Mouse (Mus musculus): ENCODE measurements around the gene Pds5b. TPM values are rescaled to one million over a fixed set of nuclear protein-coding genes. Genes with fewer than 3 reads are reported as not detected.

Gene Pds5b
- total and polyA plus RNA-seq, 3 experiments = 21.9 to 52.7 (median 46.2) TPM

GRCm38 (mm10) chr5:150711503-150711902, 38.0 kb downstream of the Pds5b start:
- H3K9ac ChIP-seq (ENCODE audit: control insufficient read depth, low read depth, low read length, poor library complexity, severe bottlenecking) = no peak overlapping the region
- H3K4me3 ChIP-seq (ENCODE audit: control insufficient read depth in 1 of 2, insufficient read depth in 1 of 2, low read depth in 2 of 2, low read length in 2 of 2) = no peak overlapping the region
- H3K4me1 ChIP-seq (ENCODE audit: control insufficient read depth in 1 of 2, insufficient read depth in 2 of 2, low read length in 2 of 2) = peaks cover 2 to 5% of the 10 kb centered on the region in 2 experiments; a peak in 2 of 4 replicates
- peaks cover 33% of the 10 kb centered on the region for H3K79me2 ChIP-seq (ENCODE audit: control insufficient read depth, insufficient read depth, low read length, poor library complexity)
- no peak for DNase-seq (ENCODE audit: low read depth, low spot score)
- no peak overlapping the region for H3K27ac ChIP-seq (ENCODE audit: control insufficient read depth, low read depth, low read length)
- H3K9me3 ChIP-seq (replicated peaks; ENCODE audit: insufficient read depth, low read length) = no peaks in the 10 kb centered on the region
- no peak for TF ChIP-seq BHLHE40 (IDR thresholded peaks at IDR 0.05; ENCODE audit: borderline replicate concordance, low read depth, low read length)
- no peak for TF ChIP-seq TCF12 (IDR thresholded peaks at IDR 0.05; ENCODE audit: low read depth, low read length)
- no peak for TF ChIP-seq ZMIZ1 (IDR thresholded peaks at IDR 0.05; ENCODE audit: low read depth, low read length)
- TF ChIP-seq USF1 (IDR thresholded peaks at IDR 0.05; ENCODE audit: low read depth, low read length) = no peak
- TF ChIP-seq MEF2A (IDR thresholded peaks at IDR 0.05; ENCODE audit: extremely low read depth, insufficient replicate concordance, low read depth, low read length, poor library complexity, severe bottlenecking) = no peak
- no peak for TF ChIP-seq CHD1 (IDR thresholded peaks at IDR 0.05; ENCODE audit: low read depth, low read length)
- TF ChIP-seq HCFC1 (IDR thresholded peaks at IDR 0.05; ENCODE audit: low read depth, low read length) = no peak
- TF ChIP-seq KAT2A (conservative IDR thresholded peaks at IDR 0.05; ENCODE audit: low read depth, low read length) = no peak
- no peak for TF ChIP-seq CHD2 (IDR thresholded peaks at IDR 0.05; ENCODE audit: low read length)
- TF ChIP-seq TAL1 (IDR thresholded peaks at IDR 0.05; ENCODE audit: low read length) = no peak
- no peak for TF ChIP-seq EP300 (IDR thresholded peaks at IDR 0.05; ENCODE audit: low read depth in 1 of 2, low read length in 2 of 2)
- TF ChIP-seq RCOR1 (IDR thresholded peaks at IDR 0.05; ENCODE audit: low read depth, low read length) = no peak
- TF ChIP-seq TBP (IDR thresholded peaks at IDR 0.05; ENCODE audit: low read depth, low read length) = no peak
- no peak for TF ChIP-seq MYB (IDR thresholded peaks at IDR 0.05; ENCODE audit: low read depth, low read length)
- H3K36me3 ChIP-seq (ENCODE audit: control insufficient read depth in 1 of 2, insufficient read depth in 2 of 2, low read length in 2 of 2) = peaks cover 0 to 8% of the 10 kb centered on the region in 2 experiments; a peak in 2 of 4 replicates
- H3K27me3 ChIP-seq (ENCODE audit: control insufficient read depth in 1 of 2, insufficient read depth in 2 of 2, low read length in 2 of 2) = no peaks in the 10 kb centered on the region

GRCm38 (mm10) chr5:150713431-150713830, 39.9 kb downstream of the Pds5b start:
- no peak overlapping the region for H3K27ac ChIP-seq (ENCODE audit: control insufficient read depth, low read depth, low read length)
- no peaks in the 10 kb centered on the region for H3K9me3 ChIP-seq (replicated peaks; ENCODE audit: insufficient read depth, low read length)
- H3K27me3 ChIP-seq (ENCODE audit: control insufficient read depth in 1 of 2, insufficient read depth in 2 of 2, low read length in 2 of 2) = no peaks in the 10 kb centered on the region
- DNase-seq (ENCODE audit: low read depth, low spot score) = no peak
- H3K36me3 ChIP-seq (ENCODE audit: control insufficient read depth in 1 of 2, insufficient read depth in 2 of 2, low read length in 2 of 2) = peaks cover 0 to 8% of the 10 kb centered on the region in 2 experiments; a peak in 2 of 4 replicates
- peaks cover 2 to 5% of the 10 kb centered on the region in 2 experiments; a peak in 2 of 4 replicates for H3K4me1 ChIP-seq (ENCODE audit: control insufficient read depth in 1 of 2, insufficient read depth in 2 of 2, low read length in 2 of 2)
- no peak overlapping the region for H3K9ac ChIP-seq (ENCODE audit: control insufficient read depth, low read depth, low read length, poor library complexity, severe bottlenecking)
- TF ChIP-seq ZC3H11A (IDR thresholded peaks at IDR 0.05; ENCODE audit: low read depth, low read length) (no peak), MAFK (IDR thresholded peaks at IDR 0.05; ENCODE audit: borderline replicate concordance, low read depth, low read length) (no peak), MAX (IDR thresholded peaks at IDR 0.05; ENCODE audit: low read length) (no peak), EP300 (IDR thresholded peaks at IDR 0.05; ENCODE audit: low read depth in 1 of 2, low read length in 2 of 2) (no peak), TAL1 (IDR thresholded peaks at IDR 0.05; ENCODE audit: low read length) (no peak), NELFE (IDR thresholded peaks at IDR 0.05; ENCODE audit: low read depth, low read length) (no peak), MEF2A (IDR thresholded peaks at IDR 0.05; ENCODE audit: extremely low read depth, insufficient replicate concordance, low read depth, low read length, poor library complexity, severe bottlenecking) (no peak), ZMIZ1 (IDR thresholded peaks at IDR 0.05; ENCODE audit: low read depth, low read length) (no peak), BHLHE40 (IDR thresholded peaks at IDR 0.05; ENCODE audit: borderline replicate concordance, low read depth, low read length) (no peak), POLR2AphosphoS5 (IDR thresholded peaks at IDR 0.05; ENCODE audit: borderline replicate concordance, low read depth, low read length) (no peak), ZKSCAN1 (IDR thresholded peaks at IDR 0.05; ENCODE audit: low read depth, low read length) (no peak), CTCF (IDR thresholded peaks at IDR 0.05 in 2 of 3, conservative IDR thresholded peaks at IDR 0.05 in 1 of 3; ENCODE audit: control insufficient read depth in 1 of 3, insufficient read depth in 1 of 3, low read depth in 2 of 3, low read length in 3 of 3, poor library complexity in 1 of 3, severe bottlenecking in 1 of 3) (no peak), MYB (IDR thresholded peaks at IDR 0.05; ENCODE audit: low read depth, low read length) (no peak), USF2 (IDR thresholded peaks at IDR 0.05; ENCODE audit: borderline replicate concordance in 1 of 2, insufficient read depth in 1 of 2, low read depth in 1 of 2, low read length in 2 of 2) (no peak), GABPA (IDR thresholded peaks at IDR 0.05; ENCODE audit: low read depth, low read length) (no peak)
- peaks cover 31% of the 10 kb centered on the region for H3K79me2 ChIP-seq (ENCODE audit: control insufficient read depth, insufficient read depth, low read length, poor library complexity)
- no peak overlapping the region for H3K4me3 ChIP-seq (ENCODE audit: control insufficient read depth in 1 of 2, insufficient read depth in 1 of 2, low read depth in 2 of 2, low read length in 2 of 2)
